Mouse (Mus musculus) intestine, embryonic 14.5 days (tissue): ENCODE data around the gene Lkaaear1. TPM values are rescaled to one million over a fixed set of nuclear protein-coding genes. Genes with fewer than 3 reads are reported as not detected.

ENCODE experiments used
- ATAC-seq: fragments of 200-750 bp; cut with Nextera tagmentation; replicated peaks from 2 replicates; pipeline ENCODE4 v1.8.0; 2017; ENCODE audit warnings: low read depth, moderate number of reproducible peaks, moderate TSS enrichment, moderate library complexity; ENCODE audit not compliant: low FRiP score, low TSS enrichment
- DNase-seq: peaks from one replicate; pipeline ENCODE4 v3.0.0-alpha.2; 2018; ENCODE audit warnings: low spot score
- H3K27ac ChIP-seq: fragments of 300-500 bp; sonication (generic); 2 replicates; pipeline ENCODE4 v1.5.1; 2014; ENCODE audit warnings: low read depth, mild to moderate bottlenecking, control low read depth
- H3K27me3 ChIP-seq: fragments of 300-500 bp; sonication (generic); replicated peaks from 2 replicates; pipeline ENCODE4 v1.6.1; 2014; ENCODE audit warnings: low read length, control low read depth; ENCODE audit not compliant: control insufficient read depth, insufficient read depth
- H3K36me3 ChIP-seq: fragments of 300-500 bp; sonication (generic); 2 replicates; pipeline ENCODE4 v1.6.1; 2014; ENCODE audit warnings: low read length, control low read depth; ENCODE audit not compliant: control insufficient read depth, insufficient read depth
- H3K4me1 ChIP-seq: fragments of 300-500 bp; sonication (generic); replicated peaks from 2 replicates; pipeline ENCODE4 v1.6.1; 2014; ENCODE audit warnings: low read length, control low read depth, mixed read lengths; ENCODE audit not compliant: control insufficient read depth, insufficient read depth
- H3K4me2 ChIP-seq: fragments of 300-500 bp; sonication (generic); 2 replicates; pipeline ENCODE4 v1.6.1; 2014; ENCODE audit warnings: low read length
- H3K4me3 ChIP-seq: fragments of 300-500 bp; sonication (generic); 2 replicates; pipeline ENCODE4 v1.5.1; 2014; ENCODE audit warnings: low read depth, low read length, control low read depth, mixed read lengths
- H3K9ac ChIP-seq: fragments of 300-500 bp; sonication (generic); 2 replicates; pipeline ENCODE4 v1.6.1; 2014; ENCODE audit warnings: mild to moderate bottlenecking, low read length
- H3K9me3 ChIP-seq: fragments of 300-500 bp; sonication (generic); 2 replicates; pipeline ENCODE4 v1.6.1; 2016; ENCODE audit warnings: low read length, control low read depth; ENCODE audit not compliant: control insufficient read depth
- WGBS: fragments of 180-500 bp; shearing (Covaris S2); extraction: QIAGEN DNeasy Blood & Tissue Kit; methylation state at CpG from one replicate; pipeline ENCODE4 v1.1.7; 2014; 5-methylcytosine and 5-hydroxymethylcytosine counted together
- polyA plus RNA-seq: library from polyadenylated mRNA; unstranded; fragments of >200 nt; fragmentation: Nextera tagmentation; extraction: Ambion mirVana; gene quantifications from 2 replicates; pipeline ENCODE4 v1.2.1, GENCODE M21; 2014

The Lkaaear1 gene
- polyA plus RNA-seq, 1 experiment from 2014 or later, result not detected

DNA sequence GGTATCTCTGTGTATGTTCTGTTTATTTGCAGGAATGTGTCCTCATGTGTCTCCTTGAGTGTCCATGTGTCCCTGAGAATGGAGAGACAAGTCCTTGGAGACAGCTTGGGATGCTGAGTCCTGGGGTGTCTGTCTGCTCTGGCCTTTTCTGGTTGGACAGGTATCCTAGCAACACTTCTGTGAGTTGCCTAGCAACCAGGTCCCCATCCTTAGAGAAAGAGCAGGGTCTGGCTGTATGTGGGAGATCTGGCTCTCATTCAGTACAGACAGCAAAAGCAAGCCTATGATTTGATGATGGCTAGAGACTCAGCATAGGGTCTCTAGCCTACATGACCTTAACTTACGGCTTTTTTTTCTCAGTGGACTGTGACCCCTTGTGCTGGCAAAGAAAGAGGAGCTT lies 15.5 kb upstream of the Lkaaear1 start:
- WGBS, result 85% methylated on average over 1 of the region's 1 CpGs
- Histone ChIP-seq H3K9ac (no peak overlapping the region), H3K4me2 (no peak overlapping the region), H3K4me3 (no peak overlapping the region), H3K36me3 (no peaks in the 10 kb centered on the region), H3K9me3 (no peaks in the 10 kb centered on the region), H3K27me3 (no peaks in the 10 kb centered on the region), H3K27ac (no peak overlapping the region), H3K4me1 (0 out of 2 replicates have a peak, but pooled peaks cover 4% of the 10 kb centered on the region)
- ATAC-seq (no peak), DNase-seq (peak; percentile 41)

DNA sequence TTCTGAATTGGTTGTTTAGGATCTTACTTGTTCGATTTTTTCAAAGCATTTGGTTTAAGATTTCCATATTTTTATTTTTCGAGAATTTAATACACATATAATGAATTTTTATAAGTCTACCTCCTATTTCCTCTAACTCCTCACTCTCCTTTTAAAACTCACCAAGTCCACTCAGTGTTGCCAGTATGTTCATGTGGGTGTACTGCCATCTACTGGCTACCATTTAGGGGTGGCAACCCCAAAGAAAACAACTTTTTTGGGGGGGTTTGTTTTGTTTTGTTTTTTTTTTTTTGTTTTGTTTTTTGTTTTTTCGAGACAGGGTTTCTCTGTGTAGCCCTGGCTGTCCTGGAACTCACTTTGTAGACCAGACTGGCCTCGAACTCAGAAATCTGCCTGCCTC lies 8.4 kb upstream of the Lkaaear1 start:
- Histone ChIP-seq H3K36me3 (no peaks in the 10 kb centered on the region), H3K9ac (no peak overlapping the region), H3K4me2 (no peak overlapping the region), H3K27me3 (no peaks in the 10 kb centered on the region), H3K27ac (no peak overlapping the region), H3K4me3 (no peak overlapping the region), H3K9me3 (no peaks in the 10 kb centered on the region), H3K4me1 (no peaks in the 10 kb centered on the region)
- ATAC-seq, result no peak
- WGBS, result 36% methylated on average over 4 of the region's 4 CpGs
- DNase-seq, result no peak

DNA sequence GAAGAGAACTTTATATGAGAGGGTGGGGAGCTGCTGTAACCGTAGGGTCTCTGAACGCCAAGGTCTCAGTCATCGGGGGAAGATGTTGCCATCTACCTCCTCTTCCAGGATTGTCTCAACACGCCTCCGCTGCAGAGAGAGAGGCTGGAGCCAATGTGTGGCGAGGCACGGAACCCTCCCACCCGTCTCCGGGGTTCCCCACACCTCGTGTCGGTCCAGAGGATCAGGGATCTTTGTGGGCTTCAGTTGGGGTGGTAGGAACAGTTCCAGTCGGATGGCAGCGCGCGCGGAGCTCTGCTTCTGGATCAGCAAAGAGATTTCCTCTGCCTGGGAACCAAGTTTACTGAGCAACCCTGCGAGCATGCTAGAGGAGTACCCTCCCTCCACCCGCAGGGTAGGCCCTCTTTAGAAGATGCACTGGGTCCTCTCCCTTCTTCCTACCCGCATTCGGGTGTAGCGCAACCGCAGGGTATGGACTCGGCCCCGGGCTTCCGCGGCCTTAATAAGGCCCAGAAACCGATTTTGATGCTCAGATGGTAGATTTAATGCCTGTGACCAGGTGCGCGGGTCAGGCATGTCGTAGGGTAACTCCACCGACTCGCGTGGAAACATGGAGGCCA lies 1.3 kb downstream of the Lkaaear1 start:
- Histone ChIP-seq H3K4me2 (no peak overlapping the region), H3K9ac (no peak overlapping the region), H3K9me3 (no peaks in the 10 kb centered on the region), H3K27me3 (no peaks in the 10 kb centered on the region), H3K36me3 (no peaks in the 10 kb centered on the region), H3K27ac (no peak overlapping the region), H3K4me3 (no peak overlapping the region), H3K4me1 (peaks cover 6% of the 10 kb centered on the region; the same call in 1 of the 2 replicates)
- ATAC-seq (no peak), DNase-seq (no peak)
- 68% methylated on average over 33 of the region's 33 CpGs for WGBS

DNA sequence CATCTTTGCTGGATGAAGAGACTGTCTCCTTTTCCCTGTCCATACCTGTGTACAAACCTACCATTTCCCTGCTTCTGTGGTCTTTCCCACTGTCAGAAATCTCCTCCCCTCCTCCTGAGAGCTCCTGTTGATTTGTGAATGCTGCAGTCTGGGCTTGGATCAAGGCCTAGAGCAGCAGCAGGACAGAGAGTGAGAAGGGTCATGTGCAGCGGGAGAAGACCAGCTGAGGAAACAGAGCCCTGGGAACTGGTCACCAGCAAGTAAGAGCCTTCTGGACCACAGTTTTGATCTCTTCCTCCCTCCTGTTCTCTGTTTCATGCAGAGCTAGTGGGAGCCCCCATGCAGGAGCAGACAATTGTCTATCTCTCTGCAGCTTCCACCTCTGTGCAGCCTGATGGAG lies 2.5 kb downstream of the Lkaaear1 start:
- H3K4me1 ChIP-seq, result peaks cover 6% of the 10 kb centered on the region; the same call in 1 of the 2 replicates
- 86% methylated on average over 1 of the region's 1 CpGs for WGBS

DNA sequence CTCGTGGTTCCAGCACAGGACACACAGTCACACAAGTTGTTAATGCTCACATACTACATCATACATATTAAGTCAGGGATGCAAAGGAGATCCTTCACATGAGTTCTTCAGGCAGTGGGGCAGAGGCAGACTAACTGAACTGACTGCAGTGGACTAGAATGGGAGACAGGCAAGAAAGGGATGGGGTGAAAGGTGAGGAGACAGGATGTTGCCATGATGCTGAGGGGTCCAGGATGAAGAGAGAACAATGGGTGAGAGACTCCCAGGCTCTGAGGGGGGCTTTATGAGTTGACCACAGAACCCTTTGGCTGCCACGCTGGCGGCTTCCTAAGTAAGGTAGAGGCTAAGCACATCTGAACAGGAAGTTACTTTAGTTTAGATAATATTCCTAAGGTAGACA lies 3.7 kb downstream of the Lkaaear1 start:
- Histone ChIP-seq H3K36me3 (peaks cover 2% of the 10 kb centered on the region), H3K27ac (no peak overlapping the region), H3K4me3 (no peak overlapping the region), H3K4me2 (peak overlapping the region; percentile 98), H3K4me1 (peaks cover 6% of the 10 kb centered on the region; the same call in 1 of the 2 replicates), H3K27me3 (no peaks in the 10 kb centered on the region), H3K9ac (no peak overlapping the region; the same call in 1 of the 2 replicates), H3K9me3 (no peaks in the 10 kb centered on the region)
- DNase-seq (no peak), ATAC-seq (no peak)
- WGBS, result 91% methylated on average over 3 of the region's 3 CpGs

More for the DNA sequence above, 2.5 kb downstream of the Lkaaear1 start:
- Histone ChIP-seq H3K27me3 (no peaks in the 10 kb centered on the region), H3K9me3 (no peaks in the 10 kb centered on the region), H3K4me3 (no peak overlapping the region), H3K9ac (no peak overlapping the region), H3K27ac (no peak overlapping the region), H3K4me2 (no peak overlapping the region), H3K36me3 (no peaks in the 10 kb centered on the region)
- ATAC-seq (no peak), DNase-seq (no peak)

DNA sequence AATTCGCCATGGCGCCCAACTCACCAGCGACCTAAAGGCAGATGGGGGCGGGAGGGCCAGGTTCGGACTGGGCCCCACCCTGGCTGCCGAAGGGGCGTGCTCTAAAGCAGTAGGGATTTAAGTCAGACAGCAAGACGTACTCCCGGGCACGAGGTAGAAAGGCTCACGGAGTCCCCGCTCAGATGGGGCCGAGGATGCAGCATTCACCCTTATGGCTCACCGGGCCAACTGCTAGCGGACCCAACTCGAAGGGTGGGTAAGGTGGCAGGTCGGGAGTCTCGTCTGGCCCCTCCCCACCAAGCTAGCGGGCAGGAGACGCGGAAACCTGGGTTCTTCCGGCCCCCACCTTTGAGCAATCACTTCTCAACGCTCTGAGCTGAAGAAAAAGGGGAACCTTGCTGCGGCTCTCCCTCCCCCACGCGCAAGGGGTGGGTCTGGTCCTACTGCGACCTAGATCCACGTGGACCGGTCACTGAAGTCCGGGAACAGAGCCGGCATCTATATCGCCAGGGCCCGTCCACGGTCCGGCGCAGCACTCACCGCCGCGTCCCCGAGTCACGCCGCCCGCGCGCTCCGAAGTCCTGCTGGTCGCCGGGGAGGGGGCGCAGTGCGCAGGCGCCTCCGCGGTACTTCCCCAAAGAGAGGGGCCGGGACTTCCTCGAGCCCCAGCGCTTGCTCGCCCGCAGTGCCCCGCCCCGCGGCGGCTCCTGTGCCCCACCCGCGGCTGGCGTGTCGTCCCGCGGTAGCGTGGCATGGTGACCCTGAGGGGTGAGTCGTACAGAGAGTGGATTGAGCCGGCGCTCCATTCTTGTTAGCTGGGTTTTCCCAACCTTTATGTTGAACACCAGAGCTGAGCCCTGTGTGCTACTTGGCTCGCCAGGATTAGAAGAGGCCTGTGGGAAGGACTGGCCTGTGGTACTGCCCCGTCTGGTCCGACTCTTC lies 4.6 kb downstream of the Lkaaear1 start, which contains the start of gene Rgs19:
Rgs19 (minus strand) TSS at position 639 of the 942 bp plus-strand sequence.
- peak within 1 kb of the TSS; percentile 98 for H3K4me2 ChIP-seq
- H3K27me3 ChIP-seq, result no peaks in the 10 kb centered on the region
- DNase-seq (peak; percentile 83), ATAC-seq (peak; percentile 79)
- 0 out of 2 replicates have a peak within 1 kb of the TSS, but pooled peaks have one; percentile 38 for H3K27ac ChIP-seq
- H3K4me3 ChIP-seq, result peak within 1 kb of the TSS; percentile 52
- peaks cover 11% of the 10 kb centered on the region for H3K36me3 ChIP-seq
- H3K9me3 ChIP-seq, result no peaks in the 10 kb centered on the region
- WGBS, result under 1% methylated on average over 72 of the region's 75 CpGs
- peak within 1 kb of the TSS; percentile 69 for H3K9ac ChIP-seq
- H3K4me1 ChIP-seq, result peaks cover 6% of the 10 kb centered on the region; the same call in 1 of the 2 replicates

DNA sequence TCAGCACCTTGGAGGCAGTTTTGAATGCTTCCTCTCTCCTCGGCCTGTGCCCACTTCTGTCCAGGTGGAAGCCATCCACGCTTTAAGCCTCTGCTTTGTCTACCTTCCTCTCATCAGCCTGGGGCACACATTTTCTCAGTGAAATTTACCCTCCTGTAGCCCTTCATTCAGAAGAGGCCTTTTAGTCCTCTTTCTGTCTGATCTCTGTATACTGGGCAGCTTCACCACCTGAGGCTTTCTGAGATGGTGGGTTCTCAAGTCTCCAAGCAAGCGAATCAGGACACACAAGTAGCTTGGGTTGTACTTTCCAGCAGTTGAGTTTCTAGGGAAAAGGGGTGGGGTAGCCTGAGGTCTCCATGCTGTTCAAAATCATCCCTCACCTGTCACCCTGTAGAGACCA lies 5.9 kb downstream of the Lkaaear1 start:
- no peak overlapping the region for H3K4me3 ChIP-seq
- DNase-seq (no peak), ATAC-seq (no peak)
- peak overlapping the region; percentile 98; the same call in 1 of the 2 replicates for H3K4me2 ChIP-seq
- peaks cover 25% of the 10 kb centered on the region for H3K36me3 ChIP-seq
- H3K9me3 ChIP-seq, result no peaks in the 10 kb centered on the region
- H3K27me3 ChIP-seq, result no peaks in the 10 kb centered on the region
- WGBS, result 89% methylated on average over 3 of the region's 3 CpGs
- no peak overlapping the region for H3K27ac ChIP-seq
- H3K4me1 ChIP-seq, result peaks cover 6% of the 10 kb centered on the region; the same call in 1 of the 2 replicates
- H3K9ac ChIP-seq, result no peak overlapping the region

DNA sequence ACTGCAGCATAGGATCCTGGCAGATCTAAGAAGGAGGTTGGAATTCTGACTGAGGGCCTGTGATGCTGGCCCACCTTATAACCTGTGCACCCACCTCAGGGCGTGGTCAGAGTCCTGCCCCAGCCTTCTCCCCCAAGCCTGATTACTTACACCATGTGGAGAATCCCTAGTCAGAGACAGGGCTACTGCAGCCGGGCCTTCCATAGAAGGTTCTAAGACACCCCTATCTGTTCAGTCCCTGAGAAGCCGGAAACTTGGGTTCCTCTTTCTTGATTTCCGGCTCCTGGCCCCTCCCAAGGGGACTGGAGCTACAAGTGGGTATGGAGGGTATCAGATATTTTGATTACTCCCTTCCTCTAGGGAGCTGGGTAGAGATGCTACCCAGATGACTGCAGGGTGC lies 6.7 kb downstream of the Lkaaear1 start:
- DNase-seq (no peak), ATAC-seq (no peak)
- Histone ChIP-seq H3K4me1 (peaks cover 6% of the 10 kb centered on the region; the same call in 1 of the 2 replicates), H3K27ac (no peak overlapping the region), H3K36me3 (peaks cover 32% of the 10 kb centered on the region), H3K9ac (no peak overlapping the region), H3K27me3 (no peaks in the 10 kb centered on the region), H3K4me2 (no peak overlapping the region), H3K9me3 (no peaks in the 10 kb centered on the region), H3K4me3 (no peak overlapping the region)
- WGBS, result 87% methylated on average over 4 of the region's 4 CpGs
